Mouse (Mus musculus) urinary bladder, postnatal 10 days (tissue): ENCODE results near the gene Pacsin2.
"Not testable (repeated sequence)": the region's sequence is repeated elsewhere in the genome, so short reads cannot be mapped to it uniquely, and the experiment has no call there.

Experiments
- DNase-seq: peaks from one replicate; pipeline ENCODE4 v3.0.0; 2022; ENCODE audit warnings: low spot score

Gene Pacsin2

GRCm38 (mm10) chr15:83374076-83374475 lies 90.3 kb downstream of the Pacsin2 start:
- no peak for DNase-seq

- DNase-seq = not testable (repeated sequence)
These were observed 95.7 kb downstream of the Pacsin2 start for GRCm38 (mm10) chr15:83368702-83369101.

GRCm38 (mm10) chr15:83368261-83368660 lies 96.1 kb downstream of the Pacsin2 start:
- DNase-seq = no peak

- DNase-seq = peak; percentile 50
These were observed 97.4 kb downstream of the Pacsin2 start for GRCm38 (mm10) chr15:83366933-83367552.

- no peak for DNase-seq
These were observed 98.7 kb downstream of the Pacsin2 start for GRCm38 (mm10) chr15:83365697-83366096.

- DNase-seq = no peak
These were observed 100.2 kb downstream of the Pacsin2 start for GRCm38 (mm10) chr15:83364194-83364593.

- DNase-seq = not testable (repeated sequence)
These were observed 101.6 kb downstream of the Pacsin2 start for GRCm38 (mm10) chr15:83362813-83363212.

- DNase-seq = not testable (repeated sequence)
These were observed 103.5 kb downstream of the Pacsin2 start for GRCm38 (mm10) chr15:83360899-83361298.

GRCm38 (mm10) chr15:83360140-83360539 lies 104.3 kb downstream of the Pacsin2 start:
- DNase-seq = no peak

- no peak for DNase-seq
These were observed 105.9 kb downstream of the Pacsin2 start for GRCm38 (mm10) chr15:83358476-83358875.

GRCm38 (mm10) chr15:83351546-83351945 lies 112.9 kb downstream of the Pacsin2 start:
- no peak for DNase-seq

GRCm38 (mm10) chr15:83350859-83351258 lies 113.5 kb downstream of the Pacsin2 start:
- DNase-seq = no peak

GRCm38 (mm10) chr15:83349954-83350711 lies 114.3 kb downstream of the Pacsin2 start, which contains the start of gene Arfgap3:
TSS of gene Arfgap3 (minus strand) at chr15:83350247.
- peak; percentile 85 for DNase-seq

- no peak for DNase-seq
These were observed 115.0 kb downstream of the Pacsin2 start for GRCm38 (mm10) chr15:83349225-83349953.

GRCm38 (mm10) chr15:83348747-83349146 lies 115.7 kb downstream of the Pacsin2 start:
- no peak for DNase-seq

GRCm38 (mm10) chr15:83345898-83346529 lies 118.4 kb downstream of the Pacsin2 start:
- DNase-seq = no peak

- no peak for DNase-seq
These were observed 119.5 kb downstream of the Pacsin2 start for GRCm38 (mm10) chr15:83344956-83345355.

- no peak for DNase-seq
These were observed 120.2 kb downstream of the Pacsin2 start for GRCm38 (mm10) chr15:83344157-83344556.

- DNase-seq = no peak
These were observed 125.5 kb downstream of the Pacsin2 start for GRCm38 (mm10) chr15:83338908-83339307.

GRCm38 (mm10) chr15:83337903-83338870 lies 126.2 kb downstream of the Pacsin2 start:
- DNase-seq = no peak

- no peak for DNase-seq
These were observed 132.0 kb downstream of the Pacsin2 start for GRCm38 (mm10) chr15:83332373-83332772.
